Mouse (Mus musculus): ENCODE measurements around the gene Dlx1. TPM values are rescaled to one million over a fixed set of nuclear protein-coding genes. Genes with fewer than 3 reads are reported as not detected.

Dlx1 gene
- total RNA-seq, 2 experiments from 2014 or later, result 22.7 to 28.3 TPM

- intact Hi-C loops (cut with DNase I), result no loop called here
- no peak for DNase-seq (ENCODE audit: extremely low spot score in 1 of 2, low spot score in 2 of 2)
Measured at GRCm38 (mm10) chr2:71543948-71544347, 16.0 kb downstream of the Dlx1 start.

GRCm38 (mm10) chr2:71544391-71545285, 16.7 kb downstream of the Dlx1 start:
- DNase-seq (ENCODE audit: extremely low spot score in 1 of 2, low spot score in 2 of 2), result no peak
- intact Hi-C loops (cut with DNase I), result no loop called here

- intact Hi-C loops (cut with DNase I), result no loop called here
- no peak for DNase-seq (ENCODE audit: extremely low spot score in 1 of 2, low spot score in 2 of 2)
Measured at GRCm38 (mm10) chr2:71545401-71545881, 17.5 kb downstream of the Dlx1 start.

- intact Hi-C loops (cut with DNase I), result no loop called here
- no peak for DNase-seq (ENCODE audit: extremely low spot score in 1 of 2, low spot score in 2 of 2)
Measured at GRCm38 (mm10) chr2:71545882-71546639, 18.1 kb downstream of the Dlx1 start.

- no peak for DNase-seq (ENCODE audit: extremely low spot score in 1 of 2, low spot score in 2 of 2)
- intact Hi-C loops (cut with DNase I), result no loop called here
Measured at GRCm38 (mm10) chr2:71546640-71547071, 18.7 kb downstream of the Dlx1 start, which contains the start of gene Dlx2. Gene Dlx2, minus strand, starts transcription at chr2:71546754.

- intact Hi-C loops (cut with DNase I), result no loop called here
Measured at GRCm38 (mm10) chr2:71547829-71548228, 19.9 kb downstream of the Dlx1 start.

GRCm38 (mm10) chr2:71550330-71550729, 22.4 kb downstream of the Dlx1 start:
- intact Hi-C loops (cut with DNase I), result no loop called here
- DNase-seq (ENCODE audit: extremely low spot score in 1 of 2, low spot score in 2 of 2), result no peak

More at GRCm38 (mm10) chr2:71547829-71548228, 19.9 kb downstream of the Dlx1 start:
- peak in 1 of 2 experiments; percentile 77 for DNase-seq (ENCODE audit: extremely low spot score in 1 of 2, low spot score in 2 of 2)

GRCm38 (mm10) chr2:71551704-71552103, 23.8 kb downstream of the Dlx1 start:
- intact Hi-C loops (cut with DNase I), result no loop called here
- no peak for DNase-seq (ENCODE audit: extremely low spot score in 1 of 2, low spot score in 2 of 2)

GRCm38 (mm10) chr2:71556071-71556470, 28.2 kb downstream of the Dlx1 start:
- no peak for DNase-seq (ENCODE audit: extremely low spot score in 1 of 2, low spot score in 2 of 2)
- intact Hi-C loops (cut with DNase I), result no loop called here

- no peak for DNase-seq (ENCODE audit: extremely low spot score in 1 of 2, low spot score in 2 of 2)
- intact Hi-C loops (cut with DNase I), result no loop called here
Measured at GRCm38 (mm10) chr2:71566466-71566865, 38.6 kb downstream of the Dlx1 start.

- intact Hi-C loops (cut with DNase I), result no loop called here
- no peak for DNase-seq (ENCODE audit: extremely low spot score in 1 of 2, low spot score in 2 of 2)
Measured at GRCm38 (mm10) chr2:71573736-71574135, 45.8 kb downstream of the Dlx1 start.

- intact Hi-C loops (cut with DNase I), result no loop called here
- no peak for DNase-seq (ENCODE audit: extremely low spot score in 1 of 2, low spot score in 2 of 2)
Measured at GRCm38 (mm10) chr2:71577059-71577458, 49.1 kb downstream of the Dlx1 start.

- intact Hi-C loops (cut with DNase I), result loop anchor here (5.0 kb wide), 1 partner anchor 231 kb away; no protein-coding TSS in a partner anchor
- peak; percentile 16 to 82 for DNase-seq (ENCODE audit: extremely low spot score in 1 of 2, low spot score in 2 of 2)
Measured at GRCm38 (mm10) chr2:71580632-71581466, 52.9 kb downstream of the Dlx1 start.

GRCm38 (mm10) chr2:71581488-71581887, 53.6 kb downstream of the Dlx1 start:
- DNase-seq (ENCODE audit: extremely low spot score in 1 of 2, low spot score in 2 of 2), result no peak
- intact Hi-C loops (cut with DNase I), result loop anchor here (5.0 kb wide), 1 partner anchor 231 kb away; no protein-coding TSS in a partner anchor

Other genes with a start within 250 kb of the Dlx1 start
- gene Slc25a12, start 160.4 kb upstream of the Dlx1 start, total RNA-seq (2021), result 100 to 1,000 TPM; 157 to 162 TPM
- 10 to 100 TPM; 17.5 to 18.7 TPM for gene Hat1, start 139.2 kb upstream of the Dlx1 start, total RNA-seq (2021)
- gene Metap1d, start 74.8 kb upstream of the Dlx1 start, total RNA-seq (2021), result 10 to 100 TPM; 17.5 to 18.8 TPM
- 1 to 10 TPM; 8.2 to 8.7 TPM for gene Dlx2, start 18.6 kb downstream of the Dlx1 start, total RNA-seq (2021)
- 10 to 100 TPM; 23.2 to 29.1 TPM for gene Itga6, start 217.5 kb downstream of the Dlx1 start, total RNA-seq (2021)

Data from left cerebral cortex, postnatal 10 days (tissue).